Mouse (Mus musculus) C2C12 (cell line): Measurements from ENCODE around the gene Enah. TPM values are rescaled to one million over a fixed set of nuclear protein-coding genes. Genes with fewer than 3 reads are reported as not detected.

Experiments
- H3K27me3 ChIP-seq: one replicate; pipeline ENCODE4 v1.6.1; 2011; ENCODE audit not compliant: control insufficient read depth, insufficient read depth, insufficient read length
- H3K36me3 ChIP-seq: one replicate; pipeline ENCODE4 v1.6.1; 2011; ENCODE audit not compliant: control insufficient read depth, insufficient read depth
- H3K4me3 ChIP-seq: one replicate; pipeline ENCODE4 v1.5.1; 2011; ENCODE audit warnings: mild to moderate bottlenecking, control low read depth; ENCODE audit not compliant: poor library complexity, insufficient read depth, severe bottlenecking
- H3K79me2 ChIP-seq: one replicate; pipeline ENCODE4 v1.6.1; 2011; ENCODE audit not compliant: control insufficient read depth, insufficient read depth
- H3K79me3 ChIP-seq: one replicate; pipeline ENCODE4 v1.6.1; 2011; ENCODE audit warnings: low read depth, control low read depth
- H3ac ChIP-seq: one replicate; pipeline ENCODE3; 2011; ENCODE audit warnings: low read depth; ENCODE audit not compliant: control insufficient read depth, insufficient read length
- CEBPB ChIP-seq: IDR thresholded peaks from one replicate; pipeline ENCODE4 v1.6.1; 2011; ENCODE audit warnings: low read depth, mild to moderate bottlenecking, control low read depth, moderate library complexity
- CTCF ChIP-seq: IDR thresholded peaks from one replicate; pipeline ENCODE4 v1.5.1; 2011; ENCODE audit not compliant: control insufficient read depth, insufficient read depth, insufficient read length
- FOSL1 ChIP-seq: IDR thresholded peaks from one replicate; pipeline ENCODE4 v1.8.0; 2011; ENCODE audit warnings: mild to moderate bottlenecking, low read length; ENCODE audit not compliant: poor library complexity, insufficient read depth, severe bottlenecking
- MAX ChIP-seq: IDR thresholded peaks from one replicate; pipeline ENCODE4 v1.6.1; 2011; ENCODE audit warnings: mild to moderate bottlenecking, control low read depth
- MYOD1 ChIP-seq: IDR thresholded peaks from one replicate; pipeline ENCODE4 v1.6.1; 2011; ENCODE audit warnings: low read depth; ENCODE audit not compliant: control insufficient read depth, insufficient read length
- MYOG ChIP-seq: IDR thresholded peaks from one replicate; pipeline ENCODE4 v1.6.1; 2011; ENCODE audit not compliant: control insufficient read depth, insufficient read length; ENCODE audit errors: extremely low read depth
- USF1 ChIP-seq: IDR thresholded peaks from one replicate; pipeline ENCODE4 v1.6.1; 2011; ENCODE audit warnings: low read depth, mild to moderate bottlenecking, control low read depth, moderate library complexity
- polyA plus RNA-seq: library from polyadenylated mRNA; unstranded; fragments of >200 nt; fragmentation: generic; extraction: Trizol; gene quantifications from one replicate; pipeline ENCODE4 v1.2.1, GENCODE M21; 2012; ENCODE audit warnings: missing spikeins

Gene Enah
- polyA plus RNA-seq, 1 experiment, result 12.7 TPM

- Histone ChIP-seq H3K27me3 (no peaks in the 10 kb centered on the region), H3K79me3 (no peaks in the 10 kb centered on the region), H3K79me2 (peaks cover 10% of the 10 kb centered on the region), H3K4me3 (peak overlapping the region; percentile 55), H3K36me3 (no peaks in the 10 kb centered on the region), H3ac (peak overlapping the region; percentile 83)
- no peak for TF ChIP-seq MYOD1
- no peak for TF ChIP-seq MYOG
- no peak for TF ChIP-seq CTCF
- no peak for TF ChIP-seq MAX
- TF ChIP-seq CEBPB, result no peak
- TF ChIP-seq USF1, result no peak
- TF ChIP-seq FOSL1, result no peak
These were observed 394 bp downstream of the Enah start for GRCm38 (mm10) chr1:182019266-182019925.

DNA sequence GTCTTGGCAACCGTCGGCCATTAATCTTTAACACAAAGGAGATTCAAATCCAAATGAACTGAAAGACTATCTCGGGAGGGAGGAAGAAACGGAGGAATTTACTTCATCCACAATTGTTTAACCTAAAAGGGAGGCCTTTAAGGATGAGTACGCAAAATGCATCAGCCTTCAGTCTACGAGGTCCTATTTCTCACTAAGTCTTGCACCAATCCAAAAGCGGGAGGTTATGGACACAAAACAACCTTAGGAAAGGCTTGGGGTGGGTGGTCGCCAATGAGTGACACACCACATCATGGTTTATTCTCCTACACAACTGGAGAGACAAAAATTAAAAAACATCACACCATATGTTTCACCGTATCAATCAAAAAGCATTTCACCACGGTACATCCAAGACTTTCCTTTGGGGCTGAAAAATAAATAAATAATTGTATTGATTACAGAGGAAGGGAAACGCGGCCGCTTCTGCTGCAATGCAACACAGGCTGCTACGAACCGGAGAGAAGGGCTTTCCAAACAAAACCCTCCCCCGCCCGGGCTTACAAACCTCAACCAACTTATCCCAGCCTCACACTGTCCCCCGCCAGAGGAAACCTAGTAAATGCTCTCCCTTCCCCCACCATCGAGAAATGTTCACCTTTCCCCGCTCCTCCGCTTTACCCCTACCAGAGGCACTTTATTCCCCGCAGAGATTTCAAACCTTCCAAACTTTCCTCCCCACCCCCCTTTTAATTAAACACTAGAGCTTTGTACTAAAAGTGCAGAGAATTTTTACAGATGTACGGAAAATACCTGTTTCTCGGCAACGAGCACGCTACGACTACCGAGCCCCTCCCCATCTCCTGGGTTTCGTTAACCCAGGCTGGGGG lies 1.2 kb downstream of the Enah start:
- H3K79me2 ChIP-seq, result peaks cover 10% of the 10 kb centered on the region
- no peaks in the 10 kb centered on the region for H3K79me3 ChIP-seq
- TF ChIP-seq MYOD1 (no peak), CEBPB (no peak), MAX (no peak), MYOG (no peak), CTCF (no peak), FOSL1 (no peak), USF1 (no peak)
- H3K27me3 ChIP-seq, result no peaks in the 10 kb centered on the region
- H3K36me3 ChIP-seq, result no peaks in the 10 kb centered on the region
- peak overlapping the region; percentile 55 for H3K4me3 ChIP-seq
- H3ac ChIP-seq, result peak overlapping the region; percentile 83

DNA sequence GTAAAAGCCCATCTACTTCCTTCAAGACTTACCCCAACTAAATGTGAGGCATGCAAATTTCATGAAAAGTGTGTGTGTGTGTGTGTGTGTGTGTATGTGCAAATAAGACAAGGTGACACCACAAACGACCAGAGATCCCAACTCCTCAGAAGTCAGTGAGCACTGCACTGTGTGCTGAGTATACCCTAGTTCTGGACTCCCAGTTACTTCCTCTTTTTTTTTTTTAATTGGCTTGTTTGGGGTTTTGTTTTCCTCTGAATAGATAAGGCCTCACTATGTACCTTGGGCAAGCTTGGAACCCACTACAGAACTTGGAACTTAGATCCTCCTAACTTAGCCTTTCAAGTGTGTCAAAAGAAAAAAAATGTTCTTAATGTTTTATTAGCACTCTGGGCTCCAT lies 14.0 kb downstream of the Enah start:
- Histone ChIP-seq H3K36me3 (no peaks in the 10 kb centered on the region), H3K4me3 (no peak overlapping the region), H3K27me3 (no peaks in the 10 kb centered on the region), H3K79me3 (no peaks in the 10 kb centered on the region), H3ac (no peak overlapping the region), H3K79me2 (no peaks in the 10 kb centered on the region)
- TF ChIP-seq MYOD1, result no peak
- no peak for TF ChIP-seq FOSL1
- TF ChIP-seq MYOG, result no peak
- TF ChIP-seq USF1, result no peak
- TF ChIP-seq CTCF, result no peak
- no peak for TF ChIP-seq MAX
- no peak for TF ChIP-seq CEBPB

- Histone ChIP-seq H3K4me3 (no peak overlapping the region), H3K79me2 (no peaks in the 10 kb centered on the region), H3K27me3 (no peaks in the 10 kb centered on the region), H3ac (no peak overlapping the region), H3K79me3 (peaks cover 3% of the 10 kb centered on the region), H3K36me3 (no peaks in the 10 kb centered on the region)
- TF ChIP-seq FOSL1 (no peak), MAX (no peak), MYOD1 (no peak), USF1 (no peak), CEBPB (no peak), MYOG (no peak), CTCF (no peak)
These were observed 21.1 kb downstream of the Enah start for GRCm38 (mm10) chr1:181998673-181999072.

DNA sequence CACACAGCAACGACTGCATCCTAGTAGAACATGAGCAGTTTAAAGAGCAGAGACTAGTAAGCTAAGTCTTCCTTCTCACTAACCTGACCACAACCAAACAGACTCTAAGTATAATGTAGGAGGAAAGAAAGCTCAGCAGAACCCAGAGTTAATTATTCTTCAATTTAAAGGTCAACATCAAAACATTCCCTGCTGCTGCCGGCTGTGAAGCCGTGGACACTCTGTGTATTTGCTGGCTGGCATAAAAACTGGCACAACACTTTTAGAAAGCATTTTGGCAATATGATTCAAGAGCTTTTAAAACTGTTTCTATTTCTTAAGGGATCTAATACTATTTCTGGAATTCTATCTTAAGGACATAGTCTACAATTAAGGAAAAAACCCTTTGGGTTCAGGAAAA lies 22.0 kb downstream of the Enah start:
- H3K4me3 ChIP-seq, result no peak overlapping the region
- no peaks in the 10 kb centered on the region for H3K36me3 ChIP-seq
- H3K79me3 ChIP-seq, result peaks cover 3% of the 10 kb centered on the region
- H3K79me2 ChIP-seq, result no peaks in the 10 kb centered on the region
- TF ChIP-seq MYOD1, result no peak
- TF ChIP-seq FOSL1, result no peak
- TF ChIP-seq MYOG, result no peak
- no peak for TF ChIP-seq CEBPB
- TF ChIP-seq MAX, result no peak
- TF ChIP-seq USF1, result no peak
- TF ChIP-seq CTCF, result no peak
- no peaks in the 10 kb centered on the region for H3K27me3 ChIP-seq
- H3ac ChIP-seq, result no peak overlapping the region

GRCm38 (mm10) chr1:181993597-181993996 lies 26.2 kb downstream of the Enah start:
- TF ChIP-seq MYOD1 (no peak), MAX (no peak), USF1 (no peak), MYOG (no peak), CEBPB (no peak), CTCF (no peak), FOSL1 (no peak)
- Histone ChIP-seq H3K36me3 (no peaks in the 10 kb centered on the region), H3K79me2 (no peaks in the 10 kb centered on the region), H3ac (no peak overlapping the region), H3K27me3 (no peaks in the 10 kb centered on the region), H3K4me3 (no peak overlapping the region), H3K79me3 (peaks cover 3% of the 10 kb centered on the region)
